Mouse (Mus musculus) heart, postnatal 10 days (tissue): ENCODE results near the gene Tmem170b. TPM values are rescaled to one million over a fixed set of nuclear protein-coding genes. Genes with fewer than 3 reads are reported as not detected.

Experiments used
- DNase-seq, 2 experiments: peaks; one replicate each; pipeline ENCODE4 v3.0.0; 2021
- intact Hi-C: fragments of 180-260 bp; cut with DNase I; formaldehyde crosslinking; loops from one replicate; pipeline ENCODE4 v1.15.1; 2025
- total RNA-seq, 2 experiments: library from RNA; stranded (reverse); gene quantifications; 2 replicates each; pipeline ENCODE4 v1.2.3; 2021

Gene Tmem170b
- total RNA-seq, 2 experiments from 2014 or later, result 18.6 to 18.8 TPM

DNA sequence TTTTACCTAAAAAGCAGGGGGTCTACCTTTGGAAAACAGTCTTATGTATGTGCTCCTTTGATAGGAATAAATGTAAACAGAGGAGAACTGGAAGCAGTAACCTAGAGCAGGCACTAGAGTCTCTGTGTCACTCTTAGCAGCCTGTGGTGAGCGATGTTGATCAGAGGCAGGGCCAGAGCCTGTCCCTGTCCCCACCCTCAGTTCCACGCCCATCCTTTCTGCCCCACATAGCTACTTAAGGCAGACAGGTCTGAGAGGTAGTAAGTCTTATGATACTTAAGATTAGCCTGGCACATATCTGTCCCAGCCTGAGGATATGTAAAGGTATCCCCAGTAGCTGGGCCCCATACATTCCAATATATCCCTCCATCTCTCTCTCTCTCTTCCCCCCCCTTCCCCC, 2.9 kb downstream of the Tmem170b start:
- DNase-seq, result no peak
- intact Hi-C loops, result no loop called here

DNA sequence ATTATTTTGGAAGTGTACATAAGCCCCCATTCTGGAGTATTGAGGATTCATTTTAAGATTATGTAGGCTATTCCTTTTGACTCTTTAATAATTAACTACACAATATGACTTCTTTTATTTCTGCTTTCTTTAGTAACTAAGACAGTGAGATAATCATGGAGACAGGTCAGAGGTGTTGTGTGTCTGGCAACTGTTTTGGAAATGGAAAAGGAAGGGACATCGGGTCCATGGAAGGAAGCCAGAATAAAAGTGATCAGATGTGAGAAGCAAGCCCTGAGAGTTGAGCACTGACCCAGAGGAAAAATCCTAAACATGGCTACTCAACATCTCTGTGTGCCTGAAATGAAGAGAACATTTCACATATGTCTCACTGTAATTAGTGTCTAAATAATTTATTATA, 5.3 kb downstream of the Tmem170b start:
- intact Hi-C loops, result no loop called here
- no peak for DNase-seq

DNA sequence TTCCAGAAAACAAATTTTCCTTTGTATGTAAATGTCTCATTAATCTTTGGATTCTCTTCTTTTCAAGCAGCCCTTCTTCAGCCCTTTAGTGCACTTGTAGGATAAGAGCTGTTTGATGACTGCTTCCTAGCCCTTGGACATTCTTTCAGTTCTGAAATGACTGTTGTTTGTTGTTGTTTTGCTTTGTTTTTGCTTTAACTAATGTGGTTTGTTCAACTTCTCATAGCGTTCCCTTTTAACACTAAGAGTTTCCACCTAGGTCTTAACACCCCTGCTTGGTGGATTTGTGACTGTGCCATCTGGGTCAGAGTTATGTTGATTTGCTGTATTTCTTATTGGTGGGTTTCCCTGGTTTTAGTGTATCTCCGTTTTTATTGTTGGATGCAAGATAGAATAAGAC, 8.8 kb downstream of the Tmem170b start:
- intact Hi-C loops, result no loop called here

DNA sequence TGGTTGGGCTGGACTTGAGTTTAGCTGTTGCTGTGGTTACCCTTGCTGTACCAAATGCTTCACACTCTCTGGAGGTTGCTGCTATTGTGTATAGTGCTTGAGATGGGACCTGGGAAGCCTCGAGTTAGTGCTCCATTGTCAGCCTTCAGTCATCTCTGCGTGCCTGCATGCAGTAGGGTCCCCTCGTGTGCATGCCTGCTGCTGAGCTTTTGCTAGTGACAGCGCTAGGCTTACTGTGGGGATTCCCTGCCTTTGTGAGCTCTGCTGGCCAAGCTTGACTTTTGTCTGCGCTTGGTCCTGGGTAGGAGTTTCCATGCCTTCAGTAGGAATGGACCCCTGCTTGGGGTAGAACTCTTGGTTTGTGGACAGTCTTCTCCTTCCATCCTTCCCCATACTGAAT, 9.3 kb downstream of the Tmem170b start:
- intact Hi-C loops, result no loop called here
- no peak for DNase-seq

More for the DNA sequence above, 8.8 kb downstream of the Tmem170b start:
- DNase-seq, result no peak

DNA sequence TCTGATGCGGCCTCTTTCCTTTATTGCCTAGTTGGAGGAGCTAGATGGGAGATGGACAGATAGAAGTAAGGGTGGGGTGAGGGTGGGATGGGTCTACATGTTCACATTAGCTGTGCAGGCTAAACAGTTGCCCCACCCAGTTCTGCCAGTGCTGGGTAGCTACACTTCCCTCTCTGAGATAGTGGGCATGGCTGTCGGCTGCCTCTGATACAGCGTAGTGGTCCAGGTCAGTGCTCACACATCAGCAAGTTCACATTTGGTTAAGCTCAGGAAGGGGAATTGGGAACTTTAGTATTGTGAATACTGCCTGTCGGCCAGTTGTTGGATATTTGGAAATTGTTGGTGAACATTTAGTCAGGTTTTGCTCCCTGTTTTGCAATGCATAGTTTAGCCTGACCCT, 13.8 kb downstream of the Tmem170b start:
- intact Hi-C loops, result no loop called here
- no peak for DNase-seq

DNA sequence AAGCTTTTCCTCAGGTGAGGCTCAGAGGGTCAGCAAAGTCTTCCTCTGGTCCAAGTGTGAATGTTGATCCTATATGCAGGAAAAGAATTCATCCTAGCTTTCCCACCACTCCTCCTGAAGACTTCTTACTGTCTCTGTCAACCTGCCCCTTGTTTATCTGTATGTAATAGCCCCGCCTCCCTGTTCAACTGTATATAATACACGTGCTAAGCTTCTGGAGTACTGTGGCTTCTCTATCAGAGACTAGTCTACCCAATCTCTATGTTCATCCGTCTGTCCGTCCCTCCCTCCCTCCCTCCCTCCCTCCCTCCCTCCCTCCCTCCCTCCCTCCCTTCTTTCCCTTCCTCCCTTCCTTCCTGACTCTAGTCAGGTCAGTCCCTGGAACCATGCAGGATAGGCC, 14.4 kb downstream of the Tmem170b start:
- intact Hi-C loops, result no loop called here
- no peak for DNase-seq

DNA sequence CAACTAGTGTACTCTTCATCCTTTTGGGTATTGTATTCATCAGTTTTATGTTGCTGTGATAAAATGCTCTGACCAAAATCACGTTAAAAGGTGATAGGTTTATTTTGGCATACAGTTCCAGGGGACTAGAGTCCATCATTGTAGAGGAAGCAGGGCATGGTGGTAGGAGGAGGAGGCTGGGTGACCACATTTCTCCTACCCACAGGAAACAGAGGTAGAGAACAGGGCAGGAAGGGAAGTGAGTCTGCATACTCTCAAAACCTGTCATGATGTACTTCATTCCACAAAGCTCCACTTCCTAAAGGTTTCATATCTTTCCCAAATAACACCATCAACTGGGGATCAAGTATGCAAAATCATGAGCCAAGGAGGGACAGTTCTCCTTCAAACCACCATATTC, 18.4 kb downstream of the Tmem170b start:
- intact Hi-C loops, result no loop called here

DNA sequence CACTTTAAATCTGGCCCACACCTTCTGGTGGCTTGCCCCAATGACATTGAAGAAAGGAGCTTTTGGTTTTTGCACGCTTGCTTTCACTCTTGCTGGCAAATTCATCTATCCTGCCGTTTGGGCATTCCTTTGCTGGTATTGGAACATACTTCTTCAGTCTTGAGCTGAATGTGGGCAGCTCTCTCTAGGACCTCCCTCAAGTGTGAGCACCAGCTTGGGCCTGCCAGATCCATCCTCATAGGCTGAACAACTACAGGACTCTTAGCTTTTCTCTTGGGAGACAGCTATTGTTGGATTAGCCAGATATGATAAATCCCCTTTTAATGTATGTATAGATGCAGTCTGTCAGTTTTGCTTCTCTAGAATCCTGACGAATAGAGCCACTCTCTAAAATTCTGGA, 19.5 kb downstream of the Tmem170b start:
- no peak for DNase-seq
- intact Hi-C loops, result no loop called here

More for the DNA sequence above, 18.4 kb downstream of the Tmem170b start:
- no peak for DNase-seq

DNA sequence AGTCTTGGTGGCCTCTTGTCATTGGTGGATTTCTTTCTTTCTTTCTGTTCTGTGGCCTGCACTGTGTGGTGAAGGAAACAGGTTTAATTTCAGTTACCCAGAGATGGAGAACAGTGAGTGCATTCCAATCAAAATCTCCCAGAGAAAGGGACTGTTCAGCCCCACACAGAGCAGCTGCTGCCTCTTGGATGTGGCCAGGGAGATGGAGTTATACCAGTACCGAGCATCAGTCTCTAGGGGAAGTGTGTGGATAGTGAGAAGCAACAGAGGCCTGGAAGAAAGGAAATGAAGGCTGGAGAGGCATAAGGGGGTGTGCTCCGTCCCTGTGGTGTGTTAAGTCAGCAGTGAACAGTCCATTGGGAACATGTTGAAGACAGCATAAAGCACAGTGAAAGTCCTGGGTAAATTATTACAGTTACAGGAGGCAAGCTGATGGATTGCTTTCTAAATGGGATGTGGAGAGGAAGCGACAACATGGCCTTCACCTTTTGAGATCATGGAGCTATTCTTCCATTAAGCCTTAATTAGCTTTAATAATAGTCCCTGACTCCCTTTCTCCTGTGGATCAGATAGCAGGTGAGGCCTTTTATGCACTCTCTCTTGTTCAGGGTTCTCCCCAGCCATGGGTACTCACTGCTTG, 21.7 kb downstream of the Tmem170b start:
- intact Hi-C loops, result no loop called here
- no peak for DNase-seq

DNA sequence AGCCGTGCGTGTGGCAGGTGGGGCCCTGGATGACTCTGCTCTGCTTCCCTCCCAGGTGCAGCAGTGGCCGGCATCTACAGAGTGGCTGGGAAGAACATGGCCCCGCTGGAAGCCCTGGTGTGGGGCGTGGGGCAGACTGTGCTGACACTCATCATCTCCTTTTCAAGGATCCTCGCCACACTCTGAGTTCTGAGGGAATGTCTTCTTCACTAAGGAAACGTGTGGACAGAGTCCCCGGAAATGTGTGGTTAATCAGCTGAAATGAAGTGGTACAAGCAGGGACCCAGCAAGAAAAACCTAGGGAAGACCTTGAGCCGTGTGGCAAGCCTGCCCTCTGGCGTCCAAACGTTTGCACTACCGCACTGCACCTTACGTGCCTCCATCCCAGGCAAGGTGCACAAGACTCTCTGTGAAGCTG, 28.7 kb downstream of the Tmem170b start:
- intact Hi-C loops, result loop anchor here (2.0 to 5.0 kb wide), 3 partner anchors 62 to 352 kb away; no protein-coding TSS in a partner anchor
- peak; percentile 77 to 85 for DNase-seq

DNA sequence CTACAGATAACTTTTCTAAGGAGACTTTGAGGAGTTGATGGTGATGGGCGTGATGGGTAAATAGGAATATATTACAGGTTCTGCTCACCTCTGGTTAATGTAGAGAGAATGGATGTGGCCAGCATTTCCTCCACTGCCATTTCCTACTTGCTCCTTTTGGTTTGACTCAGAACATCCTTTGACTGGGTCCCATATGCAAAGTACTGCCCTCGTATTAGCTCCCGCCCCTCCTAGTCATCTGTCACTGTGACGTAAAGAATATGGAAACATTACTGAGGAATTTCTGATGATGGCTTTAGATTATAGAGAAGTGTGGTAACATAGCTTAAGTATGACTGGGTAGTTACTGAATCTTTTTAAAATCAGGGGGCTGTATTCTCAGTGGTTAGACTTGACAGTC, 32.4 kb downstream of the Tmem170b start:
- no peak for DNase-seq
- intact Hi-C loops, result no loop called here

DNA sequence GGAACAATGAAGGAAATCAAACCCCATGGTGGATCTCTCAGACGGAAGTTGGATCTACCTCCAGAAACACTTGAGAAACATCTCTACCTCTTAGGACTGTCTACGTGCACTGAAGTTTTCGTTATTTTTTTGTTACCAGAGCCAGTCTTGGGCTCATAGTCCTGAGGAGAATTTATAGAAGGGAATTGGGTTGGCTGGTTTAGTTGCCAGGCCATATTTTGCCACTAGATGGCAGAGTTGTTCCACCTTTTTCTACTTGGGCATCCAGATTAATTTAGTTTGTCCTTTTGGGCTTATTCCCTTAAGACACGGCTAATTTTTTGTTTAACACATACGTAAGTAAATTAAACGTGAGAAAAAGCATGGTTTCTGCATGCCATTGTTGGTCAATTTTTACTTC, 37.1 kb downstream of the Tmem170b start:
- DNase-seq, result peak; percentile 87 to 91
- intact Hi-C loops, result loop anchor here (1.0 to 10.0 kb wide), 7 partner anchors 62 to 1179 kb away; partner anchors contain the start of gene Edn1

DNA sequence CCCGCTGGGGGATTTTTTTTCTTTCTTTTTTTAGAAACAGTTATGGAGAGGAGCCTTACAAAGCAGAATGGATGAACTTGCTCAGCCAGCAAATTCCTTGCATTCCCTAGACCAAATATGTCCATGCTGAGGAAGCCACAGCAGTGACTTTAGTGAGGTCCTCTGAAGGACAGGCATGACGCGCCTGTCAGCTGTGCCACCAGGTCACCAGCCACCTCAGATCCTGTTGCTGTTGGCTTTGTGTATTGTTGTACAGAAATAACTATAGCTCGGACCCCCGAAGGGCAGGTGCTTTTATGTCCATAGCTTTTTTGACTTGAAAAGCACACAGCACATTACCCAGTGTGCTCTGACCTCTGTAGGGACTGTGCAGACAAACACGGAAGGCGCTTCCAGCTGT, 38.1 kb downstream of the Tmem170b start:
- peak; percentile 72 to 83 for DNase-seq
- intact Hi-C loops, result loop anchor here (1.0 to 10.0 kb wide), 8 partner anchors 61 to 1179 kb away; partner anchors contain the start of gene Edn1

DNA sequence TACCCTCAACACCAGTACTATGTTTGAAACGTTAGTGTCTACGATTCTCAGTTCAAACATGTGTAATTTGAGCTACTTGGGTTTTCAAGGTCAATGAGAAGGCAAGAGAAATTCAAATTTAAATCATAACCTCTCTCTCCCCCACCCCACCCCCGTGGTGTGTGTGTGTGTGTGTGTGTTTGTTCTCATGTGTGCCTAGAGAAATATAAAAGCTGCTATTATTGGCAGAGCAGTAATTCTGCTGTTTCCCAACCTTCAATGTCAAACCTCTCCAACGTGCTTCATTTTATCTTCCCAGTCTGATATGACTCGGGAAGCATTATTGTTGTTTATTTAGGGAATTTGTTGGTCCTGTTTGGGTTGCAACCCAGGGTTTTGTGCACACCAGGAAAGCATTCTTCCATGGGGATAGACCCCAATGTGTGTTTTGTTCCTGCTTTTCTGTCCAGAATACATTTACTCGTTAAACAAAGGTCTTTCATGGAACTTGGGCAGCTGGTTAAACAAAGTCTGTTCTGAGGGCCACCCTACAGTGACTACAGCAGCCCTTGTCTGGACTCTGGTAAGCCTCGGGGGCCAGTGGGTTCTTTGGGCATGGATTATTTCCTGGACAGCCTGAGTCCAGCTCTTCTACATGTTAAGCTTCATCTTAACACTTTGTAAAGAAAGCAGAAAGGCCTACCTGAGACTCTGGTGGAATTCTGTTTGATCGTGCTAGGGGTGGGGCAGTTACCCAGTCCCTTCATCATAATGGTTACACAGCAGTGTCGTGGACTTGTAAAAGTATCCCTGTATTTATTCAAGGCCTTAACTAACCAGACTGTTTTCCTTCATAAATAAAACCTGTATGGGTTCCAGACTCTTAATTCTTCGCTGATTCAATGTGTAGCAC, 39.1 kb downstream of the Tmem170b start:
- no peak for DNase-seq
- intact Hi-C loops, result loop anchor here (2.0 to 10.0 kb wide), 4 partner anchors 102 to 1177 kb away; no protein-coding TSS in a partner anchor

DNA sequence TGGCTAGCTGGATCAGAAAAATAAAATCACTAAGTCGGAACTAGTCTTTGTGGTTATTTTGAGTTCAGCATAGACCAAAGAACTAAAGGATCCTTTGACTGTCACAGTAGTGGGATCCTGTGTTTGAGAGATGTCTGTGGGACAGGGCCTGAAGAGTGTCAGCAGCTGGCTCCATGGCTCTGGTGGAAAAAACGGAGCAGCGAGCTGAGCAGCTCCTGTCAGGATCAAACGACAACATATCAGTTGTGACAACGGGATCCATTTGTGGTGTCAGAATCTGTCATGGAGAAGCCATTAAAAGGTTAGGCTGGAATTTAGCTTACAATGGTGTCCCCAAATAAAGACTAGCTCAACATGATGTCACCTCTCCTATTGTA, 39.8 kb downstream of the Tmem170b start:
- no peak for DNase-seq
- intact Hi-C loops, result loop anchor here (2.0 to 10.0 kb wide), 2 partner anchors 499 to 943 kb away; no protein-coding TSS in a partner anchor

DNA sequence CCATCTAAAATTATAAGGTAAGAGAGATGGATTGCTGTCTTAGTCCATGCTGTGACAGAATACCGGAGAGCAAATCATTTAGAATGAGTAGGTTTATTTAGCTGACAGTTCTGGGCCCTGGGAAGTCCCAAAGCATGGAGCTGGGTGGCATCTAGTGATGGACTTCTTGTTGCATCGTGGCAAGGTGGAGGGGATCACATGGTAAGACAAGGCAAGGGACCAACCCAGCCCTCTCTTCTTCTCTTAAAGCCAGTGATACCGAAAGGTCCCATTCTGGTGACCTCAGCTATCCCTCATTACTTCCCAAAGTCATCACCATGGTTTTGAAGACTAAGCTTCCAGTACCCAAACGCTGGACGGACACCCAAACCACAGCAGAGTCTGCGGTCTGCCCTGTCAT, 42.3 kb downstream of the Tmem170b start:
- no peak for DNase-seq
- intact Hi-C loops, result loop anchor here (10.0 kb wide), 1 partner anchor 497 kb away; no protein-coding TSS in a partner anchor

DNA sequence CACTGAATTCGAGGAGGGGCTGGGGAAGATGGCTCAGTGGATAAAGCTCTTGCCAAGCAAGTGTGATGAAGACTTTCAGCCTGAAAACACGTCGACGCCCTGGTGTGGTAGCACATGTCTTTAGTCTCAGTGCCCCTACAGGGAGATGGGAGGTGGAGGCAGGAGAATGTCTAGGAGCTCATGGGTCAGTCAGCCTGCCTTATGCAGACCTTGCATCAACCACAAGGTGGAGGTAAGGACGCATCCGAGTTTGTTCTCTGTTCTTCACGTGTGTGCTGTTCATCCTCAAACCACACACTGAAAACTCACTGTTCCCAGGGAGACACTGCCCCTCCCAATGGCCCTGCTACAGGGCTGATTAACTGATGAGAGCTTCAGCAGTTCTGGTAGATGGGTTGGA, 45.0 kb downstream of the Tmem170b start:
- intact Hi-C loops, result no loop called here
- DNase-seq, result no peak

DNA sequence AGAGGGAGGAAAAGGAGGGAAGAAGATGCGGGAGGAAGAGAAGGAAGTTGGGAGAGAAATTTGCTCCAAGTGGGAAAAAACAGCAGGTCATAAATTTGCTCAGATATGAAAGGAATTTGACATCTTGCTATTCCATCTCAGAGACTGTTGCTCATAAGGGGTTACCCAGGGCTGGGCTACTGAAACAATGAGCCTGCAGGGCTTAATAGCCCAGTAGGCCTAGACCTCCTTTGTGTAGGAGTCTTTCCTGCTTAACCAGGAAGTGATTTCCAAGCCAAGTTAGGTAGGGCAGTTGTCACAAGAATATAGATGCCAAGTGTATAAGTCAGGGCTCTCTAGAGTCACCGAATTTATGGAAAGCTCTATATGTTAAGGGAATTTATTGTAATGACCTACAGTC, 48.1 kb downstream of the Tmem170b start:
- DNase-seq, result no peak
- intact Hi-C loops, result no loop called here

DNA sequence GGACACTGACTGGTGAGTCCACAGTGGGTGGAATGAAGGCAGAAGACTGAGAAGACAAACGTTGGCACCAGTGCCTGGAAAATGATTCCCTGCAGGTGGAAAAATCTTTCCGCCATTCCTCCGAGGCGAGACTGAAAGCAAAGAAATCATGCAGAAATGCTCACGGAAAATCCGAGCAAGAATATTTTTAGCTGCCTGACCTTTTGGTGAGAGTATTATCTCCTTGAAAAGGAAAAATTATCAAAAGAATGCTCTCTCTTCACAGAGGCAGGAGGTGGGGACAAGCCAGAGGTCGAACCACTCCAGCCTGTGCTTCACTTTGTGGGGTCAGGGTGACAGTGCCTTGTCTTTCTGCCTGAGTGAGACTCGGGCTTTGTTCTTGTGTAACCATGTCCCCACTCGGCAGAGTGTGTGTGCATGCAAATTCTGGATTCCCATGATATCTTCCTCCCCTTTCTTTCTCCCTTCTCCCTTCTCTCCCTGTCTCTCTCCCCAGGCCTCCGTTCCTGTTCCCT, 49.9 kb downstream of the Tmem170b start:
- intact Hi-C loops, result no loop called here
- DNase-seq, result peak in 1 of 2 experiments; percentile 28

DNA sequence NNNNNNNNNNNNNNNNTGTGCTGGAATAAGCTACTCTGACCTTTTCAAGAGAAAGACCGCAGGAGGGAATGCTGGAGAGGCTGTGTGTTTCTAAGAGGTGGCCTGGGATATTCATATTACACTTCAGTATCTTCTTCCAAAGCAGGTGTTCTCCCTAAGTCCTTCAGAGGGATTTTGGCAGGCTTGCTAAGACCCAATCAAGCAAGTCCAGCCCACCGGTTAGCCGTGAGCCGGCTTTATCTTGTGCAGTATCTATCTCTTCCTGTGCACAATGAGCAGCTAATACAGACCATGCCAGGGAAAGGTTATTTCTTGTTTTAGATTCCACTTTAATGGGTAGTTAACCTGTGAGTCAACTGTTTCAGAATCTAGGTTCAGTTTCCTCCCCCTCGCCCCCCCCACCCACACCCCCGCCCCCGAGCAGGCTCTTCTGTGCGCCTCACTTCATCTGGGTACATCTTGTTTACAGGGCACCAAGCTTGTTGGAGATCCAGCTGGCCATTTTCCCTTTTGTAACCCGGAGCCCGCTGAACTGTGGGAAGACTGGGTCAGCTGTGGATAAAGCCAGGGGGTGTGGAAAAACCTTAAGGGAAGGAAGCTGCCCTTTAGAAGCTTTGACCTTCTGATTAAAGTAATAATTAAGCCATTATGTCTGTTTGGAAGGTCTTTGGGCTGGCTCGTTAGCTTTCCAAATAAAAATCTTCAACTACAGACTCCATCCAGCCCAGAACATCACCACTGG, 54.5 kb downstream of the Tmem170b start:
- intact Hi-C loops, result loop anchor here (5.0 kb wide), 1 partner anchor 42 kb away; no protein-coding TSS in a partner anchor
- DNase-seq, result no peak

DNA sequence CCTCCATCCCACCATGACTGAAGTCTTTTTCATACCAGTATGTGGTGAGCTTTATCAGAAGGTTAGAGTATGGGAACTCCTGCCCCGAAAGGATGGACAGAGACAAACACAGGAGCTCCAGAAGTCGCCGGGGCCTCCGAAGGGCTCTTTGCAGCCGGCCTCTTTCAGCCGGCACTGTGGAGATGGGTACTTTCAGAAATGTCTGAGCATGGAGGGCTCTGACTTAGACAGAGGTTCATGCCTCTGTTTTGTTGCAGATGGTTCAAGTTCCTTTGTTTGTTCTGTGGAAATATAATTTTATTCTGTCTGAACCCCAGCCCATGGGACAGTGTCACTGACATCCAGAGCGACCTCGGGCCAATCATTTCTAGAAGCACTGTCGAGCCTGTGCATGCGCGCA, 55.4 kb downstream of the Tmem170b start:
- intact Hi-C loops, result loop anchor here (5.0 kb wide), 1 partner anchor 41 kb away; no protein-coding TSS in a partner anchor

More for the DNA sequence above, 55.4 kb downstream of the Tmem170b start:
- DNase-seq, result no peak
